Mouse (Mus musculus) midbrain, embryonic 12.5 days (tissue): ENCODE results near the gene Cdh8. TPM values are rescaled to one million over a fixed set of nuclear protein-coding genes. Genes with fewer than 3 reads are reported as not detected.

Experiments
- ATAC-seq: fragments of 200-750 bp; cut with Nextera tagmentation; 2 replicates; pipeline ENCODE4 v1.8.0; 2017; ENCODE audit warnings: low read depth, moderate TSS enrichment, moderate library complexity; ENCODE audit not compliant: low FRiP score
- H3K27ac ChIP-seq: fragments of 300-500 bp; sonication (generic); replicated peaks from 2 replicates; pipeline ENCODE4 v1.5.1; 2016; ENCODE audit warnings: mild to moderate bottlenecking
- H3K27me3 ChIP-seq: fragments of 300-500 bp; sonication (generic); 2 replicates; pipeline ENCODE4 v1.6.1; 2016; ENCODE audit warnings: mild to moderate bottlenecking
- H3K36me3 ChIP-seq: fragments of 300-500 bp; sonication (generic); 2 replicates; pipeline ENCODE4 v1.6.1; 2016
- H3K4me1 ChIP-seq: fragments of 300-500 bp; sonication (generic); 2 replicates; pipeline ENCODE4 v1.6.1; 2016
- H3K4me2 ChIP-seq: fragments of 300-500 bp; sonication (generic); replicated peaks from 2 replicates; pipeline ENCODE4 v1.6.1; 2016; ENCODE audit warnings: mild to moderate bottlenecking, moderate library complexity
- H3K4me3 ChIP-seq: fragments of 300-500 bp; sonication (generic); 2 replicates; pipeline ENCODE4 v1.5.1; 2016; ENCODE audit warnings: mild to moderate bottlenecking
- H3K9ac ChIP-seq: fragments of 300-500 bp; sonication (generic); replicated peaks from 2 replicates; pipeline ENCODE4 v1.6.1; 2016; ENCODE audit warnings: mild to moderate bottlenecking, moderate library complexity
- H3K9me3 ChIP-seq: fragments of 300-500 bp; sonication (generic); 2 replicates; pipeline ENCODE4 v1.6.1; 2016; ENCODE audit warnings: mild to moderate bottlenecking
- WGBS: fragments of 180-500 bp; shearing (Covaris S2); methylation state at CpG from one replicate; pipeline ENCODE4 v1.1.7; 2016; 5-methylcytosine and 5-hydroxymethylcytosine counted together
- polyA plus RNA-seq: library from polyadenylated mRNA; unstranded; fragments of >200 nt; fragmentation: Nextera tagmentation; extraction: Ambion mirVana; gene quantifications from 2 replicates; pipeline ENCODE4 v1.2.1, GENCODE M21; 2016

Cdh8 gene
- polyA plus RNA-seq, 1 experiment from 2014 or later: 23.8 TPM

GRCm38 (mm10) chr8:99369166-99369565 is 47.1 kb downstream of the Cdh8 start:
- Histone ChIP-seq H3K4me3 (no peak overlapping the region), H3K9ac (no peak overlapping the region), H3K4me2 (no peak overlapping the region), H3K27me3 (no peaks in the 10 kb centered on the region), H3K9me3 (no peaks in the 10 kb centered on the region), H3K36me3 (no peaks in the 10 kb centered on the region), H3K4me1 (no peaks in the 10 kb centered on the region), H3K27ac (no peak overlapping the region)
- WGBS: 87% methylated on average over 3 of the region's 3 CpGs
- no peak for ATAC-seq

DNA sequence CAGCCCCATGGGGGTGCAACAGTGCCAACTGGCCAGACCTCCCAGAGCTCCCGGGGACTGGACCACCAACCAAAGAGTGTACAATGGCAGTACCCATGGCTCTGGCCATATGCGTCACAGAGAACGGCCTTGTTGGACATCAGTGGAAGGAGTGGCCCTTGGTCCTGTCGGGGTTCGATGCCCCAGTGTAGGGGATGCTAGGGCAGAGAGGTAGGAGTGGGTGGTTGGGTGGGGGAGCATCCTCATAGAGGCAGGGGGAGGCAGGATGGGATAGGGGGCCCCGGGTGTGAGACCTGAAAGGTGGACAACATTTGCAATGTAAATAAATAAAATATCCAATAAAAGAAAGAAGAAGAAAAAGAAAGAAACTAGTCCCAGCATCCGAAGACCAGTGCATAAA is 47.8 kb downstream of the Cdh8 start:
- no peaks in the 10 kb centered on the region for H3K9me3 ChIP-seq
- no peak overlapping the region for H3K4me3 ChIP-seq
- no peaks in the 10 kb centered on the region for H3K4me1 ChIP-seq
- 92% methylated on average over 7 of the region's 7 CpGs for WGBS
- H3K27ac ChIP-seq: no peak overlapping the region
- H3K4me2 ChIP-seq: no peak overlapping the region
- H3K9ac ChIP-seq: no peak overlapping the region
- ATAC-seq: 0 out of 2 replicates have a peak, but pooled peaks have one; percentile 9
- H3K27me3 ChIP-seq: no peaks in the 10 kb centered on the region
- H3K36me3 ChIP-seq: no peaks in the 10 kb centered on the region

GRCm38 (mm10) chr8:99353923-99354322 is 62.3 kb downstream of the Cdh8 start:
- H3K4me2 ChIP-seq: no peak overlapping the region
- H3K9ac ChIP-seq: no peak overlapping the region
- 87% methylated on average over 3 of the region's 3 CpGs for WGBS
- H3K27me3 ChIP-seq: no peaks in the 10 kb centered on the region
- H3K4me3 ChIP-seq: no peak overlapping the region
- no peaks in the 10 kb centered on the region for H3K9me3 ChIP-seq
- H3K4me1 ChIP-seq: no peaks in the 10 kb centered on the region
- no peak for ATAC-seq
- no peak overlapping the region for H3K27ac ChIP-seq
- H3K36me3 ChIP-seq: no peaks in the 10 kb centered on the region

DNA sequence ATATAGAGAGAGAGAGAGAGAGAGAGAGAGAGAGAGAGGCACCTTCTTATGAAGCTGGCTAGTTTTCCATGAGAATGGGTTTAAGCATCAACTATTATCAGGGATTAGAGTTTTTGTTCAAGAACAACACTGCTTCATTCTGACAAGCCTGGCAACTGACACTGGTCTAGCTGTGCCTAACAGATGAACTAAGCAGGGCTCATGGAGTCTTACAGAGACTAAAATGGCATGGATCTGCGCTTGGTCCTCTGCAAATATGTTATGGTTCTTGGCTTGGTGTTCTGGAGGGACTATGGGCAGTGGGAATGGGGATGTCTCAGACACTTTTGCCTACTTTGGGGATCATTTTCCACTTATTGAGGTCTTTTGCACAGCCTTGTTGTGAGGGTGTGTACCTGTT is 63.0 kb downstream of the Cdh8 start:
- no peak for ATAC-seq
- H3K4me2 ChIP-seq: no peak overlapping the region
- H3K27ac ChIP-seq: no peak overlapping the region
- no peaks in the 10 kb centered on the region for H3K4me1 ChIP-seq
- H3K9me3 ChIP-seq: no peaks in the 10 kb centered on the region
- H3K36me3 ChIP-seq: no peaks in the 10 kb centered on the region
- H3K4me3 ChIP-seq: no peak overlapping the region
- WGBS: 88% methylated on average over 1 of the region's 1 CpGs
- no peaks in the 10 kb centered on the region for H3K27me3 ChIP-seq
- H3K9ac ChIP-seq: no peak overlapping the region

DNA sequence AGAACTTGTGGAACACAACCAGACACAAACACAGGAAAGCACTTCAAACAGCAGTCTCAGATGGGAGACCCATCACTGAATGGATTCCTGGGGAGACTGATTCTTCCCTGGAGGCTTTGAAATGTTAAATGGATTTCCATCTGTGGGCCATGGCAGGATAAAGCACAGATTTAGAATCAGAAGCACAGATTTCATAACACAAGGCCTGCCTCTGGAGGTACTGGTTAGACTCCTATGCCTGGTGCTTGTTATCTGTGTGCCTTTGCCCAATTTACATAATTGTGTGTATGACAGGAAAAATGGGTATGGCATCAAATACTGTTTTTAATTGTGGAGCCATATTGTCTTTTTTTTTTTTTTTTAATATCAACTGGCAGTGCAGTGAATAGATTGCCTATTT is 66.8 kb downstream of the Cdh8 start:
- H3K27ac ChIP-seq: no peak overlapping the region
- H3K4me2 ChIP-seq: no peak overlapping the region
- H3K4me3 ChIP-seq: no peak overlapping the region
- no peaks in the 10 kb centered on the region for H3K36me3 ChIP-seq
- H3K9ac ChIP-seq: no peak overlapping the region
- no peaks in the 10 kb centered on the region for H3K27me3 ChIP-seq
- no peaks in the 10 kb centered on the region for H3K9me3 ChIP-seq
- ATAC-seq: no peak
- peaks cover 7% of the 10 kb centered on the region for H3K4me1 ChIP-seq

DNA sequence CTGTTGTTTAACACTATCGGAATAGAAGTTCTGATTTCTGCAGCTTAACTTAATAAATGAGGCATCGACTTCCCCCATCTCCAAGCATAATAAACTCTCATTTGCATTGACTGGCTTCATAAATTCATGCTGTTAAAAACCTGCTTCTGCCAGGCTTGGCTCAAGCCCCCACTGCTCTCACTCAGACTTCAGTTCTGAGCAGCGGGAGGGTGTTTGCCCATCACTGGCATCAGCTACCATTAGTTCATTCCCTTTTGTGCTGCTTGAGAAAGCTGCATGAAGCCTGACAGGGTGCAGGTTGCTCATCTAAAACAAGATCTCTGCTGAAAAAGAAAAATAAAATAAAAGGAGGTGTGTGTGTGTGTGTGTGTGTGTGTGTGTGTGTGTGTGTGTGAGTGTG is 67.7 kb downstream of the Cdh8 start:
- no peak; the same call in 1 of the 2 replicates for ATAC-seq
- 55% methylated on average over 3 of the region's 3 CpGs for WGBS
- Histone ChIP-seq H3K9me3 (no peaks in the 10 kb centered on the region), H3K4me1 (peaks cover 7% of the 10 kb centered on the region), H3K27me3 (no peaks in the 10 kb centered on the region), H3K36me3 (no peaks in the 10 kb centered on the region), H3K4me2 (no peak overlapping the region), H3K27ac (no peak overlapping the region), H3K4me3 (no peak overlapping the region), H3K9ac (no peak overlapping the region)

DNA sequence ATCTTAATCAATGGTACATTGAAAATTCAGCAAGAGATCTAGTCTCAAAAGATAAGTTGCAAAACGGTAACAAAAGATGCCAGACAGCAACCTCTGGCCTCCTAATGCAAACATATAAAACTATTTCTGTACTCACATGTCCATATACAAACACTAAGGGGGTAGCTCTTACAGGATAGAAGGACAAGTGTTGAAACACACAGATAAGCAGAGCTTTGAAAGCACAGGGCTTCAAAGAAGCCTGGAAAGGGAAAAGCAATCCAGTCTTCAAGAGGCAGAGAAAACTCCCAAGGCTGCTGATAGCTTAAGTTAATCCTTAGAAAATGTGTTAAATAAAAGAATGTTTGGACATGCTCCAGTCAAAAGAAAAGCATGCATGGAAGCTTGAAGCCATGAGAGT is 77.0 kb downstream of the Cdh8 start:
- no peaks in the 10 kb centered on the region for H3K9me3 ChIP-seq
- H3K36me3 ChIP-seq: no peaks in the 10 kb centered on the region
- no peak overlapping the region for H3K4me2 ChIP-seq
- H3K27me3 ChIP-seq: no peaks in the 10 kb centered on the region
- no peaks in the 10 kb centered on the region for H3K4me1 ChIP-seq
- no peak overlapping the region for H3K9ac ChIP-seq
- H3K27ac ChIP-seq: no peak overlapping the region
- ATAC-seq: no peak
- WGBS: 58% methylated on average over 1 of the region's 1 CpGs
- H3K4me3 ChIP-seq: no peak overlapping the region

GRCm38 (mm10) chr8:99327559-99327958 is 88.7 kb downstream of the Cdh8 start:
- no peaks in the 10 kb centered on the region for H3K9me3 ChIP-seq
- no peaks in the 10 kb centered on the region for H3K36me3 ChIP-seq
- no peaks in the 10 kb centered on the region for H3K4me1 ChIP-seq
- 70% methylated on average over 5 of the region's 5 CpGs for WGBS
- no peak for ATAC-seq
- H3K9ac ChIP-seq: no peak overlapping the region
- H3K4me2 ChIP-seq: no peak overlapping the region
- H3K27ac ChIP-seq: no peak overlapping the region
- H3K27me3 ChIP-seq: no peaks in the 10 kb centered on the region
- no peak overlapping the region for H3K4me3 ChIP-seq

GRCm38 (mm10) chr8:99314561-99314960 is 101.7 kb downstream of the Cdh8 start:
- no peak for ATAC-seq
- Histone ChIP-seq H3K4me1 (no peaks in the 10 kb centered on the region), H3K27ac (no peak overlapping the region), H3K27me3 (no peaks in the 10 kb centered on the region), H3K4me3 (no peak overlapping the region), H3K9me3 (no peaks in the 10 kb centered on the region), H3K4me2 (no peak overlapping the region), H3K9ac (no peak overlapping the region), H3K36me3 (no peaks in the 10 kb centered on the region)
- 93% methylated on average over 2 of the region's 2 CpGs for WGBS

GRCm38 (mm10) chr8:99304184-99304583 is 112.1 kb downstream of the Cdh8 start:
- H3K9ac ChIP-seq: no peak overlapping the region
- no peak overlapping the region for H3K4me2 ChIP-seq
- WGBS: 87% methylated on average over 4 of the region's 4 CpGs
- H3K36me3 ChIP-seq: no peaks in the 10 kb centered on the region
- H3K27me3 ChIP-seq: no peaks in the 10 kb centered on the region
- H3K27ac ChIP-seq: no peak overlapping the region
- ATAC-seq: no peak
- H3K4me3 ChIP-seq: no peak overlapping the region
- H3K4me1 ChIP-seq: no peaks in the 10 kb centered on the region
- no peaks in the 10 kb centered on the region for H3K9me3 ChIP-seq

GRCm38 (mm10) chr8:99290201-99290600 is 126.1 kb downstream of the Cdh8 start:
- H3K9me3 ChIP-seq: no peaks in the 10 kb centered on the region
- WGBS: 82% methylated on average over 1 of the region's 1 CpGs
- no peak overlapping the region for H3K9ac ChIP-seq

GRCm38 (mm10) chr8:99285103-99285502 is 131.2 kb downstream of the Cdh8 start:
- Histone ChIP-seq H3K27ac (no peak overlapping the region), H3K4me3 (no peak overlapping the region), H3K9me3 (no peaks in the 10 kb centered on the region), H3K9ac (no peak overlapping the region), H3K27me3 (no peaks in the 10 kb centered on the region), H3K4me2 (no peak overlapping the region), H3K4me1 (no peaks in the 10 kb centered on the region), H3K36me3 (no peaks in the 10 kb centered on the region)
- ATAC-seq: no peak
- 71% methylated on average over 1 of the region's 1 CpGs for WGBS

More at GRCm38 (mm10) chr8:99290201-99290600, 126.1 kb downstream of the Cdh8 start:
- H3K36me3 ChIP-seq: no peaks in the 10 kb centered on the region
- no peak for ATAC-seq
- H3K4me1 ChIP-seq: no peaks in the 10 kb centered on the region
- no peak overlapping the region for H3K27ac ChIP-seq
- H3K4me3 ChIP-seq: no peak overlapping the region
- no peaks in the 10 kb centered on the region for H3K27me3 ChIP-seq
- no peak overlapping the region for H3K4me2 ChIP-seq

- Histone ChIP-seq H3K4me3 (no peak overlapping the region), H3K27ac (no peak overlapping the region), H3K9ac (no peak overlapping the region), H3K9me3 (no peaks in the 10 kb centered on the region), H3K4me2 (no peak overlapping the region), H3K4me1 (no peaks in the 10 kb centered on the region), H3K36me3 (no peaks in the 10 kb centered on the region), H3K27me3 (no peaks in the 10 kb centered on the region)
- no peak for ATAC-seq
These were observed 135.9 kb downstream of the Cdh8 start for GRCm38 (mm10) chr8:99280375-99280774.
